Mouse (Mus musculus) spleen, postnatal 14 days (tissue): ENCODE data around the gene Fgfr2.
"Not testable (repeated sequence)": the region's sequence is repeated elsewhere in the genome, so short reads cannot be mapped to it uniquely, and the experiment has no call there.

Source experiments
- DNase-seq, 2 experiments: peaks; one replicate each; pipeline ENCODE4 v3.0.0; 2021 to 2022; ENCODE audit warnings: low spot score in 2 of 2

Gene Fgfr2

GRCm38 (mm10) chr7:130455587-130456246 lies 2667.4 kb downstream of the Fgfr2 start:
- DNase-seq = no peak

DNA sequence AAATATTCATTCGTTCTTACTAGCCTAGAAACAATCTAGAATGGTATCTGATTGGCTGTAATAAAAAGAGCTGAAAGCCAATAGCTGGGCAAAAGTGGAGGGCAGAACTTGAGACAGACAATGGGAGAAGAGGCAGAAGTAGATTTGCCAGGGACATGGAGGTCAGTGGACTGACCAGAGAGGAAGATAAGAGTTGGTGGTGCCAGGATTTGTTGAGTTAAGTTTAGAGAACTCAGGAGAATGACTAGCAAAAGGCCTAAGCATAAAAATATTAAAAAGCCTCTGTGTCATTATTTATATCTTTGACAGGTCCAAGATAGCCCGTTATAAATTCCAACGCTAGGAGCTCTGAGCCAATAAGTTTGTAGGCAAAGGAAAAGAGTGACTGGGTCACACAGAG lies 2668.9 kb downstream of the Fgfr2 start:
- DNase-seq = no peak

DNA sequence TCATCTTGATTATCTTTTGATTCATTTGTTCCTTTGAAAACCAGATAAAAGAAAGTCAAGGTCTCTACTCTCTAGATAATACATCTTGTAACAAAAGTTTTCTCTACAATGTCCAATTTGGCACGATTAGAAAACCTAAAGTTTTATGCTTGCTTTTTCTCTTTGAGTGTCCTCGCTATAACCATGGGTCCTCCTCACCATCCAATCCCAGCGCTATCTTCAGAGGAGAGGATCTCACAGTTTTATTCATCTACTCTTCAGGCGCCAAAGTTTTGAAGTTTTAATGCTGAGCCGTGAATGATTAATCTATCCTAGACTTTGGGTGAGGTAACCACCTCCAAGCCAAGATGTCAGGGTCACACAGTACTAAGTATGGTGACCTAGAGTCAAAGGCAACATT lies 2687.4 kb downstream of the Fgfr2 start:
- no peak for DNase-seq

DNA sequence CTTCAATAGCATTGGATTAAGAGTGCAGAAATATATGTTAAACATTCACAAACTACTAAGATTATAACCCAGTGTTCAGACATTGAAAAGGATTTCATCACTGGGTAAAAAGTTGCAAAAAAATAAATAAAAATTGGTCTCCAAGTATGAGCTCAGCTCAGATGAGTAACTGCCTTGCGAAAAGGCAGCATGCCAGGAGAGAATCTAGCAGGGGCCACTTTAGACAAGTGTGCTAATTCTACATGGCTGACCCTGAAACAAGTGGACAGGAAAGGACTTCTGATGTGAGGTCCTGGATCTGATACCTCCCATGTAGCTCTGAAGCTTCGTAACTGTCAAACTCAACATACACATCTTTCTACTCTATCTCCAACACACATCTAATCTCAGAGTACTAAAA lies 2691.0 kb downstream of the Fgfr2 start:
- no peak for DNase-seq

DNA sequence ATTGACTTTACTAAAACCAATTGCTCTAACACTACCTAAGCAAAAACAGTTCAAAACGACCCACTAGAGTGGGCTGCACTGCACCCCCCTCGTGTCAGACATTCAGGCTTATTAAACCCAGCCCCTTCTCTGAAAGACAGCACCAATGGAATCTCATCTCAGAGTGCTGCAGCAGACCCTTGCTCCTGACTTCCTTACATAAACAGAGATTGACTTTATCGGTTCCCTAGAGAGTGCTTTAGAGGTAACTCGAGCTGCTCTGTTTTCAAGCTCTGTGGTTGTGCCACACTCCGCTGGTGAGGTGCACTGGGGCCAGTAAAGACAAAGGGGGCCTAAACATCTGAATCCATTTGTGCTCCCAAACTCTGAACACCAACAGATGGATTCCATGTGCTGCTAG lies 2696.6 kb downstream of the Fgfr2 start:
- no peak for DNase-seq

DNA sequence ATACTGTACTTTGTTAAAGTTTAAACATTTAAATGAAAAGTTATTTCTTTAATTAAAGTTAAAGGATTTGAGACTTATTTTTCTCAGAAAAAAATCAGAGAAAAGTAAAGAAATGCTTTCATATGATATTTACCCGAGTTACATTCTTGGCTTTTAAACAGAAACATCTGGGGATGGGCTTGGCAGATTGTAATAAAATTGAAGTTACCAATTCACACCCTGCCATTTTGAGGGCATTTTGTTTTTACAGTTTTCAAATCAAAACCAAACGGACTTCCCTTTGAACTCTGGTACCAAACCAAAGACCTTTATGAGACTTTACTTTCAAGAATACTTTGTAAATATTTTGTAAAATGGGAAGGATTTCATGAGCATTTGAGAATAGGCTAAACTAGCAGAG lies 2697.2 kb downstream of the Fgfr2 start:
- DNase-seq = no peak

- DNase-seq = no peak
Observed at GRCm38 (mm10) chr7:130419961-130420360, 2703.2 kb downstream of the Fgfr2 start.

DNA sequence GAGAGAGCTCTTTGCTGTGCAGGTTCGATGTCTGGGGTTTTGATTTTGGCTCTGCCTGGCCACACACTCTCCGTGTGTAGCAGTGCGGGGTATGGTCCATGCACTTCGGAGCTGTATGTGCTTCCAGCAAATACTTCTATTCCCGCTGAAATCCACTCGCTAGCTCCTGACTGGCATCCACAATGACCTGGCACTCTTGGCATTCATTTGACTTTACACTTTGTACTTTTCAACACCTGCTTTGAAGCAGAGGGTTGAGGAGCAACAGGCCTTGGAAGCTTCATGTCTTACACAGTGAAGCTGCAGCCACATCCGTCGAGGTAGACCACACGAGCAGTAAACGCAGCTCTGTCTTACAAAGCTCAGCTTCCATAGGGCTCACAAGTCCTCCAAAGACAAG lies 2715.5 kb downstream of the Fgfr2 start:
- no peak for DNase-seq

DNA sequence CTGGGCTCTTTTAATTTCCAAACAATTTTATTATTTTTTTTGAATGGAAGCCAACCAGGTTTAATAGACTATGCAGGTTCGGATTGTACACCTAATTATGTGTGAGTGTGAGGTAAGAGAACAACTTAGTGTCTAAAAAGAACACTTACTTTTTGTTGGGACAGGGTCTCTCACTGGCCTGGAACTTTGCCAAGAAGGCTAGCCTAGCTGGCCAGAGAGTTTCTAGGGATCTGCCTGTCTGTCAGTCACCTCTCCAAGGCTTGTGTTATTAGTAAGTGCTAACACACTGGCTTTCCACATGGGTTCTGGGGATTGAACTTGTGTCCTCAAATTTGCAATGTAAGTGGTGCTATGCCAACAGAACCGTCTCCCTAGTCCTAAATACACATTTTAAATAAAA lies 2719.8 kb downstream of the Fgfr2 start:
- DNase-seq = no peak

DNA sequence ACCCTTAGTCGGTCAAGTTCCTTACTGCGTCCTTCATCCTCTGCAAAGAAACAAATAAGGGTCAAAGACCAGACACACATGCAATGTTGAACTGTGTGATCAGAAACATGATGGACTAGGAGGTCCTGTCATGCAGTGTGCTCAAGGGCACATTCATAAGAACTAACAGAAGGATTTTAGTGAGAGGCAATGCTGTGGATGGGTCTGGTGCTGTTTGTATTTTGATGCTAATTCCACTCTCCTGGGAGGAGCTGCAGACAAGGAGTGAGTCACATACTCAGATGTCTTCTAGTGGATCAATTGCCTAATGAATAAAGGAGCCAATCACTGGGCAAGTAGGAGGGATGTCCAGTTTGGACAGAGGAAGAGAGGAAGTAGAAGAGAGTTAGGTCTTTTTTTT lies 2728.5 kb downstream of the Fgfr2 start:
- no peak for DNase-seq

GRCm38 (mm10) chr7:130390060-130390459 lies 2733.1 kb downstream of the Fgfr2 start:
- DNase-seq = not testable (repeated sequence)

DNA sequence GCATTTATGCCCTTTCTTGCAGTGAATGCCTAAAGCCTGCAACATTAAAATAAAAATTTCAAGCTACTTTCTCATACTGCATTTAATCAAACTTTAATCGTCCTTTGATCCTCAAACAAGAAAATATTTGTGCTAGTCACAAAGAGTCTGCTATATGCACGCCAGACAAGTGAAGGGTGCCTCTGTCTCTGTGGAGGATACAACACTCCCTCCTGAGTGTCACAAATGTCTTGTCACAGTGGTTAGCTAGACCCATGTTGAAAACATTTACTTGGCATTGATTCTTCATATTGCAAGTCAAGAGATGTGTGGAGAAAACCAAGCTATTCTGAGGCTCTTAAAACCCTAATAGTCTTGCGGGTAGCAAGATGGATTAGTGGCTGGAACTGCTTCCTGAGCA lies 2736.8 kb downstream of the Fgfr2 start:
- no peak for DNase-seq

GRCm38 (mm10) chr7:130385732-130386294 lies 2737.3 kb downstream of the Fgfr2 start:
- no peak for DNase-seq

DNA sequence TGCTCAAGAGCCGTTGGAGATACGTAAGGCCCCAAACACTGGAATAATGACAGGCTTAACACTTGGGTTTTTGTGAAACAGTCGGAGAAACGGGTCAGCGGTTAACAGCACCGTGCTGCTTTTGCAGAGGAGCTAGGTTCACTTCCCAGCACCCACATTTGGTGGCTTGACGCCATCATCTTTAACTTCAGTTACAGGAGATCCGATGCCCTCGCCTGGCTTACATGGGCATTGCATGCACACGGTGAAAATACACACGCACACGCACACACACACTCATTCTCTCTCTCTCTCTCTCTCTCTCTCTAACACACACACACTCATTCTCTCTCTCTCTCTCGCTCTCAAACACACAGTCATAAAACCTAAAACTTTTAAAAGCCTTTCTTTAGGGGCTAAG lies 2741.0 kb downstream of the Fgfr2 start:
- no peak for DNase-seq

GRCm38 (mm10) chr7:130381387-130381951 lies 2741.7 kb downstream of the Fgfr2 start:
- no peak for DNase-seq

- no peak for DNase-seq
Observed at GRCm38 (mm10) chr7:130380769-130381355, 2742.3 kb downstream of the Fgfr2 start.

DNA sequence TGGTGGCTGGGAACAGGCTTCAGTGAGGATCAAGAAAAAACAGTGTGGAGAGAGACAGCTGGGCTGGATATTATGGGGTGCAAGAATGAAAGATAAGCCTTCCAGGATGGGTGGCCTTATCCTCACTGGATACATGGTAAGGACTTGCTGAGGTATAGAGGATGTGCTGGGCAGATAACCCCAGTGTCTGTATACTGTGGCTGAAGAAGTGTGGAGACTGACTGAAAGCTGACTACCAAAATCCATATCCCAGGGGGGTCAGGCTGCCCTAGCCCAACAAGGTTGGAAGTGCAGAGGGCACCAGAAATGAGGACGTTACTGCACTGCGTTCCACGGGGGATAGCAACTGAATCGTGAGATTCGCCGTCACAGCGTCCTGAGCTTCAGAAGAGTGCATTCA lies 2742.8 kb downstream of the Fgfr2 start:
- no peak for DNase-seq

- DNase-seq = no peak
Observed at GRCm38 (mm10) chr7:130379886-130380285, 2743.3 kb downstream of the Fgfr2 start.

GRCm38 (mm10) chr7:130378308-130378707 lies 2744.8 kb downstream of the Fgfr2 start:
- DNase-seq = no peak

- DNase-seq = no peak
Observed at GRCm38 (mm10) chr7:130374311-130374710, 2748.8 kb downstream of the Fgfr2 start.

- DNase-seq = no peak
Observed at GRCm38 (mm10) chr7:130368827-130369641, 2754.1 kb downstream of the Fgfr2 start.
